Mouse (Mus musculus) cerebellum, adult (tissue): ENCODE measurements around the gene Ptger1.

Experiments used
- ATAC-seq: cut with Nextera tagmentation; 2 replicates; pipeline ENCODE4 v1.9.2; 2017; ENCODE audit warnings: mild to moderate bottlenecking, moderate library complexity, mixed read lengths; ENCODE audit not compliant: insufficient number of reproducible peaks, low FRiP score, low TSS enrichment

Ptger1 gene

DNA sequence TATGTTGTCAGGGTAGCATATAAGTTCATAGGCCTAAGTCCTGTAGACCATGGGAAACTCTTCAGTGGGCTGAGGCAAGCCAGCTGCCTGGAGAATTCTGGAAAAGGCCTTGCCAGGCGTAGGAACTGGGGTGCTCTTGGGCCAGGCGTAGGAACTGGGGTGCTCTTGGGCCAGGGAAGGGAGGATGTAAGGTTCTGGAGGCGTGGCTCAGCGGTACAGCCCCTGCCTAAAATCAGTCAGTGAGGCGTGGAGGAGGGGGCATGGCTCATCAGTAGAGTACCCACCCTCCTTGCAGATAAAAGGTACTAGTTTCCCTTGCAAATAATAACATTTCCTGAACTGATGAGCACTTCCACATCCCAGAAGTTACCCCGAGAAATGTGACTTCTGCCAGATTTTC is 11.8 kb upstream of the Ptger1 start:
- no peak for ATAC-seq

DNA sequence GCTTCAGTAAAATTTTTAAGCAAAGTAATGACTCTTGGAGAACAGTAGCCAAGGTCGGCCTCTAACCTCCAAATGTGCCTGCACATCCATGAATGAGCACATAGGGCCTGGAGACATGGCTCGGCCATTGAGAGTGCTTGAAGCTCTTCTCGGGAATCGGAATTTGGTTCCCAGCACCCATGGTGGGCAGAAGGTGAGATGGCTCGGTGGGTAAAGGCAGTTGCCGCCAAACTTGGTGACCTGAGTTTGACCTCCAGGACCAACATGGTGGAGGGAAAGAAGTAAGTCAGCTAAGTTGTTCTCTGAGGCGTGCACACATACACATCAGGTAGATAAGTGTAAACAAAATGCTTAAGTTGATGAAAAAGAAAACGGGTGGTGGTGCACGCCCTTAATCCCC is 10.4 kb upstream of the Ptger1 start:
- no peak for ATAC-seq

DNA sequence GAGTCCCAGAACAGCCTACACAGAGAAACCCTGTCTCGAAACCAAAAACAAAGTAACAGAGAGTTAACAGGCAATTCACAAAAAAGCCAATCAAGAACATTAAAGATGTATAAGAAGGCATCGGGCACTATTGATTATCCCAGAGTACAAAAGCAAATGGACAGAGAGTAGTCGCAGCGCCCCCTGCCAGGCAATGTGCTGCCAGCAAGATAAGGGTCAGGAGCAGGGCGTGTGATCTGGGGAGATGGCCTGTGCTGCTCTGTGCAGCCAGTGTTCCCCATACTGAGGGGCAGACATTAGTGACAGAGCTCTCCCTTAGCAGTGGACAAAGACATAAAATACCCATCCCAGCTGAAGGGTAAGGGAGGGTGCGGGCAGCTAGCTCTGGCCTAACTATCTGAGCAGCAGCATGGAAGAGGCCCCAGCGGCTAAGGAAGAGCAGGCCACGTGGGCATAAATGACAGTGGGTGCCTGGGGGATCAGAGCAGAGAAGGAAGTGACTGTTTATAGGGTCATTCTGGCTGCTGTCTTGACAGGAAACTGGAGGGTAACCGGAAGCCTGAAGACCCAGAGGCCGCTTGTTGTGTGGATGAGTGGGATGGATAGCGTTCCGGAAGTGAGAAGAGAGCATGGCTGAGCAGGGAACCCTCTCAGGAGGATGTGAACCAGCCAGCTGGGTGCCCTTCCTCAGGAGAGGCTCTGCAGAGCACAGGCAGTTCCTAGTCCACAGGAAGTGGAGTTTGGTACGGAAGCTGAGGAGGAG is 9.8 kb upstream of the Ptger1 start:
- no peak for ATAC-seq

DNA sequence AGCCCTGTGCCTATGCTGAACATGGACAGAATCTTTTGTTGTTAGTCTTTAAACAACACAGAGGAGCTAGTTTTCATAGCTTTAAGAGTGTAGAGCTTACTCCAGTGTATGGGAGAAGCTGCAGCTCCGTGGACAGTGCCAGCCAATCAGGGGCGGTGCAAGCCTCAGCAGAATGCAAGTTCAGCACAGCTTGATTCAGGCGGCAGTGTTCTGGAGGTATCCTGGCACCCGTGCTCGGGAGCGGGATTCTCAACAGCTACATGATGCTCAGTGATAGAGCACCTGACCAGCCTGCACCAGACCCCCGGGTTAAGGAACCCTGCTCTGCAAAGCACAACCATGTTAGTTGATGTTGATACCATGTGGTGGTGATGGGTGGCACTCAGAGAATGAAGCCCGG is 5.9 kb upstream of the Ptger1 start:
- no peak for ATAC-seq

DNA sequence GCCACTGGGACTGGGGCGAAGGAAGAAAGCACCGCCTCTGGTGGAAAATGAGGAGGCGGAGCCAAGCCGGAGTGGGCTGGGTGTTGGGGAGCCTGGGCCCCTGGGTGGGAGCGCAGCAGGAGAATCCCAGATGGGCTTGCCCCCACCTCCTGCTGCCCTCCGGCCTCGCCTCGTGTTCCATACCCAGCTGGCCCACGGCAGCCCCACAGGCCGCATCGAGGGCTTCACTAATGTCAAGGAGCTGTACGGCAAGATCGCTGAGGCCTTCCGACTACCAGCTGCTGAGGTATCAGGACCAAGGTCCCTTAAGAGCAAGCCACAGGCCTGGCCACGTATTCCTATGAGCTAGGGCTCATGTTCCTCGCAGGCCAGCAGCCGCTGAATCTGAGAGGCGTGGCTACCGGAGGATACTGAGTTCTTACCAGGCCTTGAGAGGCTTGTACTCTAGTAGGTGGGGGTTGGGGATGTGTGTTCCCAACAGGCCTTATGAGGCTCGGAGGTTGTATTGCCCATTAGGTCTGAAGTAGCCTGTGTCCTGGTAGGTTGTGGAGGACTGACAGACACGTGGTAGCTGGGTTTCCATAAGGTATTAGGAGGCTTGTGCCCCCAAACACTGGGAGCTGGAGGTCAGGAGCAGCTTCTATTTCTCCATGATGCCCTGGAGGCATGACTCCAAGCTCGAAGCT is 5.3 kb upstream of the Ptger1 start:
- no peak for ATAC-seq

DNA sequence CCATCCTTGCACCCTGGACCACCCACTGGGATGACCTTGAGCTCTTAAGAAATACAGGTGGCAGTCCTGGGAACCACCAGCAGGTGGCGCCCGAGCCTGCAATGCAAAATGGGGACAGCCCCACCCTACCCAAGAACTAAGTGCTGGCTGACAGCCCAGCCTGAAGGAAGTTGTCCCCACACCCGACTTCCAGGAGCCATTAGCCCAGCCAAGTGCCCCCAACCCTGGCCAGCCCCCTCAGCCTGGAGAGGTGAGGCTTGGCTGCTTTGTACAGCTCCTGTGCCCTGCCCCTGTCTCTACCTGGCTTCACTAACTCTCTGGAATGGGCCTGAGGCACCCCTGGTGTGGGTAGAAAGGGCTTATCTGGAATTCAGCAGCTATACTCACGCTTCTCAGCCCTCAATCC is 4.1 kb upstream of the Ptger1 start:
- peak; percentile 43; the same call in 1 of the 2 replicates for ATAC-seq

DNA sequence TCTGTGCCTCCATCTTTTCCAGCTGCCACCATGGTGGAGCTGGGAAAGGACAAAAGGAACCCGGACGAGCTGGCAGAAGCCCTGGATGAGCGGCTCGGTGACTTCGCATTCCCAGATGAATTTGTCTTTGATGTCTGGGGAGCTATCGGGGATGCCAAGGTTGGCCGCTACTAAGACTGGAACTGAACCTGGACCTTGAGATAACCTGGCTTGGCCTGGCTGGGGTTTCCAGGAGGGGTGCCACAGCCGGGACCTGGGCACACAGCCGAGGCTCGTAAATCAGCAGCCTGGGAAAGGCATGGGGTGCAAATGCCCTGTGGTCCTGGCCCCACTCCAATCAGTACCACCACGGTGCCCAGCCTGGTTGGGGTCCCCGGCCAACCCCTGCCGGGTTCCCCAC is 2.4 kb upstream of the Ptger1 start:
- ATAC-seq = no peak

DNA sequence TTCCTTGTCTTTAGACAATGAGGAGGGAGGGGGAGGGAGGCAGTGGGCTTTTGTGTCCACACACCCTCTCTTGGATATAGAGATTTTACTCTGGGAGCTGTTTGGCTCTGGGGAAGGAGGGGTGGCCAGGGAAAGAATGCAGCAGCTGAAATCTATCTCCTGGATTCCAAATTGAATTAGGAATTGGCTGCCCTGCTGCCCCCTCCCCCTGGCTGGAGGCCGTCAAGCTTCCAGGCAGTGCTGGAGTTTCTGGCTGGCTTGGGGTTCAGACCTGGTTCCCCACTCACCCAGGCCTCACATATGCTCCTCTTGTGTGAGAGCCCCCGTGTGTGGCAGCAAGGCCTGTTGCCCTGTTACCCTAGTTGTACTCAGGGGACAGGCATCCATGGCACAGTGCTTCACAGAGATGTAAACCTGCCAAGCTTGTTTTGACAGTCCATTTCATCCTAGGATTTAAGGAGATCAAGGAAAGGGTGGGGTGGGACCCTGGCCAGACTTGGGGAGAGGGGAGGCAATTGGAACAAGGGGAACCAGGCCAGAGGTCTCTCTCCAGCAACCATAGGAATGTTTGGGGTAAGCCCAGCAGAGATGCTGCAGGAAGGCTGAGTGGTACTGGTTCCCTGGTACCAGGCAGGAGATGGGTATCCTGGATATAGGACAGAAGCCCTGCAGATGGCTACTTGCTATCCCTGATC is 1.4 kb upstream of the Ptger1 start:
- ATAC-seq = no peak

DNA sequence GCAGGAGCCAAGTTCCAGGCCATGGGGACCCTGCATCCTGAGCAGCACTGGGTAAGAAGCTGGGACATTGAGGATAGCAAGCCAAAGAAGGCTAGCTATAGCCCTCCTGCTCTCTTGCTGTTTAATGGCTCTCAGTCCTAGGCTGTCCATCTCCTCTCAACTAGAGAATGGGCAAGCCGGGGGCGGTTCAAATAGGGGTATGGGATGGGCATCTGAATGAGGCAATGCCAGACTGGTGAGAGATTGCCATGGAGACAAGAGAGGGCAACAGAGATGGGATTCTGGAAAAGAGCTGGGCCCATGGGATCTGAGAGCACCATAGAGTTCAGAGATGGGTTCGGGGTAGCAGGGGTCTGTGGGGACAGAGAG is 372 bp downstream of the Ptger1 start:
- no peak for ATAC-seq

DNA sequence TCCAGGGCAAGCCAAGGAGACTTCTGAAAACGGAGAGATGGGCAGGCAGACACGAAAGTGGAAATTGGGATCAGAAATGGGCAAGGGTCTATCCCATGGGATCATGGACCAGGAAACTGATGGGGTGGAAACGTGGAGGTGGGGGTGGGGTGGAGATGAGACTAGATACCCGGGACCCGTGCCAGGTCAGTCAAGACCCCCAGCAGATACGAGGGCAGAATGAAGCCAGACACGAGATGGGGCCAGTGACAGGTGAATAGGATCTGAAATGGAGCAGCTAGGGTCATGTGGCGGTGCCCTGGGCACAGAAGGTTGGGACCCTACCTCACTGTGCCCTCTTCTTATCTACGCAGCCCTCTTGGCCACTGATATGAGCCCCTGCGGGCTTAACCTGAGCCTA is 1.0 kb downstream of the Ptger1 start:
- no peak for ATAC-seq

DNA sequence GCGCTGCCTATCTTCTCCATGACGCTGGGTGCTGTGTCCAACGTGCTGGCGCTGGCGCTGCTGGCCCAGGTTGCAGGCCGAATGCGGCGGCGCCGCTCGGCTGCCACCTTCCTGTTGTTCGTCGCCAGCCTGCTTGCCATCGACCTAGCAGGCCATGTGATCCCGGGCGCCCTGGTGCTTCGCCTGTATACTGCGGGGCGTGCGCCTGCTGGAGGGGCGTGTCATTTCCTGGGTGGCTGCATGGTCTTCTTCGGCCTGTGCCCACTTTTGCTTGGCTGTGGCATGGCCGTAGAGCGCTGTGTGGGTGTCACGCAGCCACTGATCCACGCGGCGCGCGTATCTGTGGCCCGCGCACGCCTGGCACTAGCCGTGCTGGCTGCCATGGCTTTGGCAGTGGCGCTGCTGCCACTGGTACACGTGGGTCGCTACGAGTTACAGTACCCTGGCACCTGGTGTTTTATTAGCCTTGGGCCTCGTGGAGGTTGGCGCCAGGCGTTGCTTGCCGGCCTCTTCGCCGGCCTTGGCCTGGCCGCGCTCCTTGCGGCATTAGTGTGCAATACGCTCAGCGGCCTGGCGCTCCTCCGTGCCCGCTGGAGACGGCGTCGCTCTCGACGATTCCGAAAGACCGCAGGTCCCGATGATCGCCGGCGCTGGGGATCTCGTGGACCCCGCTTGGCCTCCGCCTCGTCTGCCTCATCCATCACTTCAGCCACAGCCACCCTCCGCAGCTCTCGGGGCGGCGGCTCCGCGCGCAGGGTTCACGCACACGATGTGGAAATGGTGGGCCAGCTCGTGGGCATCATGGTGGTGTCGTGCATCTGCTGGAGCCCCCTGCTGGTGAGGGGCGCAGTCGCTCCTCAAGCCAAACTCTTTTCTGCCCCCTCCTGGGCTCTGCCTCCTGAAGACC is 1.8 kb downstream of the Ptger1 start:
- 0 out of 2 replicates have a peak, but pooled peaks have one; percentile 28 for ATAC-seq

DNA sequence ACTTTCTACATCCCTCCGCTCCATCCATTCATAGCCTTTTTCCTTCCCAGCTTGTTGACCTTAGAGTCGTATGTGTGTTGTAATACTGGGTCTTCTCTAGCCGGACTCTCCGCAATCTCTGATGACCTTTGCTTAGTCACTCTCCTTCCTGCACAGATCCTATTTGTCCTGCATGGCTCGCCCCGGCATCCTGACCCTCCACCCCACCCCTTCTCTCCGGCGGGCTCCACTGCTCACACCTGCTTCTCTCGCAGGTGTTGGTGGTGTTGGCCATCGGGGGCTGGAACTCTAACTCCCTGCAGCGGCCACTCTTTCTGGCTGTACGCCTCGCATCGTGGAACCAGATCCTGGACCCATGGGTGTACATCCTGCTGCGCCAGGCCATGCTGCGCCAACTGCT is 2.5 kb downstream of the Ptger1 start:
- no peak for ATAC-seq

DNA sequence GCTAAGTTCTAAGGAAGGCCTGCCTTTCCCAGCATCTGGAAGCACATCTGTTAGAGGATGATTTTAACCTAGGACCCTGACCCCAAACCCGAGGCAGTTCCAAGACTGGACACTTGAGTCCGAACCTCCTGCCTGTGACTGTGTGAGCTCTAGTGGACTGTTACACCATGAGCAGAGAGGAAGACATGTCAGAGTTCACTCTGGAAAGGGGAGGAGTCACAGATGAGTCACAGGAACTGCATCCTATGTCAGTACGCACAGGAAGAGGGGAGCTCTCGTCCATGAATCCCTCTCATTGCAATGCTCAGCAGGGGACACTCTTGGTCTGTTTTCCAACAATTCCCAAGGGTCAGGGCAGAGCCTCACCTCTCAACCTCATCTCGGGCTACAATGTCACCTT is 6.5 kb downstream of the Ptger1 start:
- ATAC-seq = no peak

DNA sequence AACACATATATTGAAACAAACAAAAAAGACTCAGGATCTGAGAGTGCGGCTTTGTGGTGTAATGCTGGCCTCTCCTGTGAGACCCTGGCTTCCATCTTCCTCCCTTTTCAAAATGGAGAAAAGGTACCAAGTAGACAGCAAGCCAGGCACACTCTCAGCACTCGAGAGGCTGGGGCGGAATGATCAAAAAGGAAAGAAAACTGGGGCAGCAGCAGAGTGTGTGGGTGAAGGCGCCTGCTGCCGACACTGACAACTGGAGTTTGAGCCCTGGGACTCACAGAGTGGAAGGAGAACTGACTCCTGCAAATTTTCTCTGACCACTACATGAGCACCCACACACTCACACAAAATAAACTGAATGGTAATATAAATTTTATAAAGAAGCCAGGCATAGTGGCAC is 8.0 kb downstream of the Ptger1 start:
- no peak for ATAC-seq

DNA sequence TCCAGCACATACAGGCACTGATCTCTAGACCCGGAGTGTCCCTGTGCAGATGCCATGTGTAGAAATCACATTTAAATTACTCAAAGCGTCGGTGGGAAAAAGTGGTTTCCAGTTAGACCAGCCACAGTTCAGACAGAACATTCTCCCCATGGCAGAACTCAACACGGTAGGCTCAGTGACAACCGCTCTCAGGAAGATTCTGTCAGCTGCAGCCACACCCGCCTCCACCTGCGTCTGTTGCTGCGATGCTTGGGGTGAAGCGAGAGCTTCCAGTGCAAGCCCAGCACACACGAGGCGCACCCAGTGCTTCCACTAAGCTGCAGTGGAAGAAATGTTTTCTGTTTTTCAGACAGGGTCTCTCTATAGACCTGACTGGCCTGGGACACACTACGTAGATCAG is 13.4 kb downstream of the Ptger1 start:
- no peak for ATAC-seq

DNA sequence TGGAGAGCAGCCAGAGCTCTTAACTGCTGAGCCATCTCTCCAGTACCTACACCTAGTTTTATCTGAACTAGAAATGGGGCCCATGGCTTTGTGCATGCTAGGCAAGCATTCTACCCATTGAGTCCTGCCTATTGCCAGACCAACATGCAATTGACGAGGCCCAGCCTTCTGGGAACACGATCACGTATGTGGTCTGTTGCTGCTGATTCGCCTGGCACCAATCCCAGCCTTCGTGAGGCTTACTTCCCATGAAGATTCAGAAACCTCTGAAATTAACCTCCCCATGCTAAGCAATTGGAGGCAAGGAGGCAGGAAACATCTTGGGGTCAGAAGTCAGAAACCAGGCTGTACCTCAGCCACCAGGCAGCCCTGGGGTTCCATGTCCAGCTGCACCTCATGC is 14.1 kb downstream of the Ptger1 start:
- no peak for ATAC-seq

DNA sequence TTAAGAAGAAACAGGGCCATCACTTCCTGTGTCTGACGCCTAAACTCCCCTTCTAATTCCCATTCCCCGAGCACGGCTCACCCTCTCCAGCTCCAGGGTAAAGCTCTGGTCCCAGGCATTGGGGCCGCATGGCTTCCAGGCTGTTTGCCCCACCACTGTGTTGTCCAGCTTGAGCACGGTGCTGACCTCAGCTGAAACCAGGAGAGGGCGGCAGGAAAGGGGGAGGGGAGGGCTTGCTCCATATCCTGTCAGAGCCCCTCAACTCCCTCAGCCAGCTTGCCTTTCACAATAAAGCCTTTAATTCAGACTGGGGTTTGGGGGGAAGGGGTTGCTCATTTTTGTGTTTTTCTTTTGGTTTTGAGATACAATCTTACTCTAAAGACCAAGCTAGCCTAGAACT is 14.6 kb downstream of the Ptger1 start:
- ATAC-seq = no peak

DNA sequence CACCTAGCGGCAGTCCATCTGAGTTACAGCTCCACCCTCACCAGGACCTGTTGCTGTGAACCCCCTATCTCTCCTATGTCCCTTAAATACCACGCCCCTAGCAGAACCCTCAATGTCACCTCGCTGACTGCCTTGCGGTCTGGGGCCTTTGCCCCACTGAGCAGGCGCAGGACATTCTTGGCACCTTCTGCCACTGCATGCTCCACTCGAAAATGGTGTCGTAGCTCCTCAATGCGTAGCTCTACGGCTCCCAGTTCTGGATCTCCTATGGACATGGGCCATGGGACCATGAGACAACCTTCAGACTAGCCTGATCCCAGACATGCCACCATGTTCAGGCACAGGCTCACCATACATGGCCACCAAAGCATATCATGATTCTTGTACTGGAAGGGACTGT is 18.0 kb downstream of the Ptger1 start:
- ATAC-seq = no peak

DNA sequence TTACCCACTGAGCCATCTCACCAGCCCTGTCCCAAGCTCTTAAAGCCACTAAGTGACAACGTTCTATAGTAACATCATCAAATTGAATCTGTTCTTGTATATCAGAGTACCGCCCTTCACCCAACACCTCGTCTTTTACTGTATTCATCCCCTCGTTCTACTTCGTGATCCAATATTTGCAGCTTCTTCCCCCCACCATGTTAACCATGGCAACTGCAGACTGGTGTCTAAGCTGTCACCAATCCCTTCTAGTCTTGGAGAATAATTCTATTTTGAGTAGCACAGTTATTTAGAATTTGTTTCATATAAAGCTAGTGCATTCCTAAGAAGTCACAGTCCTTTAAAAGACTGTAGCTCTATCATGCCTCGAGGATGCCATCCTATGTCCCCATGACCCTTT is 22.8 kb downstream of the Ptger1 start:
- no peak for ATAC-seq

DNA sequence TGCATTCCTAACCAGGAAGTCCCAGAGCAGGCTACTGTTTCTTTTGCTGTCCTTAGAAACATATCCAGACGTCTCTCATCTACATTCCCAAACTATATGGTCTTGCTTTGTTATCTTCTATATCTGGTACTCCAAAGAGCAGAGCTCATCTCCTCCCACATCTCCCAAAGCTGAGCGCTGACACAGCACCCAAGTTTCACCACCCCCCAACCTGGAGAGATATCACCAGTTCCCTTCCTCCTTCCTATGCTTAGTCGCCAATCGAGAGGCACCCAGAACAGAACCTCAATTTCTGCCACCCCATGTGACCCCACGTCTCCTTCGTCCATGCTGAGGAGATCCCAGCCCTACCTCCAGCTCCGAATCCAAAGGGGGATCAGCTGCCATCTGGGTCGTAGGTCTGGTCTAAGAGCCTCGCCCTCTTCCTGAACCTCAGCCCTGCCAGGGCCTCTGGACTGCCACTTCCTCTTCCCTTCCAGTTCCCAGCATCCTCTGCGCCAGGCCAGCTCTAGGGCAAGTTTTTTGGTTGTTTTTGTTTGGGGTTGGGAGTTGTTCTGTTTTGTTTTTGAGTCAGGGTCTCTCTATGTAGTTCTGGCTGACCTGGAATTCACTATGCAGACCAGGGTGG is 27.2 kb downstream of the Ptger1 start:
- ATAC-seq = no peak
